Mouse (Mus musculus) spleen, adult 2 months (tissue): ENCODE measurements around the gene Cox15.

ENCODE experiments used
- CTCF ChIP-seq: fragments of 200-500 bp; IDR thresholded peaks from 2 replicates; pipeline ENCODE4 v1.5.1; 2011; ENCODE audit warnings: mild to moderate bottlenecking, inconsistent platforms; ENCODE audit not compliant: insufficient read depth, insufficient read length, insufficient replicate concordance; ENCODE audit errors: extremely low read depth
- POLR2A ChIP-seq: fragments of 200-500 bp; IDR thresholded peaks from 2 replicates; pipeline ENCODE4 v1.6.1; 2011; ENCODE audit warnings: low read depth, low read length, inconsistent platforms

DNA sequence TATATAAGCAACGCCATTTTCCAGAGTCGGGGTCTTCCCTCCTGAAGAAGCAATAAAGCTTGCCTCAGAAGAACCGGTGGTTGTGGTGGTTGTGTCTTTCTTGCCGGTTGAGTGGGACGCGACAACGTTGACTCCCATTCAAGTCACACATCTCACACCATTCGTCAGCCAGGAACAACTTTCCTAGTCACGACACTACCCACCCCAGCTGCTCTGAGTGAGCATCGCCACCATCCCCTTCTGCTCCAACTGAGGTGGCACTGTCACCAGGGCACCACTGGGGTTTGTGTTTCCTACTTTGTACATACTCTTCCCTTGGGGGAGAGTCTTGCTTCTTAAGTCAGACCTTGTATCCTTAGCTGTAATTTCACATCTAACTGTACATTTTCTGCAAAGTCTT is 14.4 kb downstream of the Cox15 start:
- TF ChIP-seq CTCF (no peak), POLR2A (no peak)
